Mouse (Mus musculus) G1E (cell line): ENCODE results near the gene Zfp622.

Experiments used
- CTCF ChIP-seq: IDR thresholded peaks from 2 replicates; pipeline ENCODE4 v1.5.1; 2012; ENCODE audit warnings: low read depth, low read length, inconsistent platforms, mixed read lengths
- GATA1 ChIP-seq: IDR thresholded peaks from 2 replicates; pipeline ENCODE4 v1.6.1; 2012; ENCODE audit warnings: borderline replicate concordance, low read length, inconsistent platforms, mixed read lengths
- POLR2AphosphoS5 ChIP-seq: IDR thresholded peaks from 2 replicates; pipeline ENCODE4 v1.6.1; 2012; ENCODE audit warnings: low read depth, low read length, inconsistent platforms; ENCODE audit not compliant: insufficient replicate concordance
- TAL1 ChIP-seq: conservative IDR thresholded peaks from 2 replicates; pipeline ENCODE4 v1.6.1; 2012; ENCODE audit warnings: low read depth, low read length, inconsistent platforms, mixed read lengths

GRCm38 (mm10) chr15:25957651-25958050, 26.5 kb upstream of the Zfp622 start:
- TF ChIP-seq CTCF: no peak
- TF ChIP-seq TAL1: no peak
- no peak for TF ChIP-seq GATA1
- no peak for TF ChIP-seq POLR2AphosphoS5
